Mouse (Mus musculus) E14TG2a.4 (cell line): ENCODE results near the gene Gm3435.

Experiments
- CTCF ChIP-seq: conservative IDR thresholded peaks from 2 replicates; pipeline ENCODE4 v1.5.1; 2014; ENCODE audit warnings: low read length
- POU5F1 ChIP-seq: IDR thresholded peaks from 2 replicates; pipeline ENCODE4 v1.6.1; 2014; ENCODE audit warnings: low read length, borderline replicate concordance

DNA sequence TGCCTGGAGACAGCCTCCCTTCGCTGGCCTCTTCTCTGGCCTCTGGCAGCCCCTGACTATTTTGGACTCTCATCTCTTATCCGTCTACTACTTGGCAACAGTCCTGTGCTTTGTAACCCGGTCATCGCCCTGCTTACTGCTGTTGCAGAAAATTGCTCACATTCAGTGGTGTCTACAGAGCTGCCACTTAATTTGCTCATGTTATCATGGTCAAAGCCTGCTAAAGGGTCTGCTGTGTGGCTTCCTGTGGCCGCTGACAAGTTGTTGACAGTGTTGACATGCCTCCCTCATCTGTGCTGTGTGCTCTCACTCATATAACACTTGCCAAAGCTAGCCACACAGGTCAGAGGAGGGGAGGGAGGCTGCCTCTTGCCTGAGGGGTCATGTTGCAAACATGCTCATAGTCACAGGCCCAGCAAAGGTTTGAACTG lies 48.2 kb downstream of the Gm3435 start:
- TF ChIP-seq CTCF (no peak), POU5F1 (no peak)
